Mouse (Mus musculus) right cerebral cortex, postnatal 36 days (tissue): Measurements from ENCODE around the gene Mgrn1.

Source experiments
- DNase-seq, 2 experiments: peaks; one replicate each; pipeline ENCODE4 v3.0.0; 2022; ENCODE audit warnings: low spot score in 2 of 2, mixed read lengths in 1 of 2

Gene Mgrn1

DNA sequence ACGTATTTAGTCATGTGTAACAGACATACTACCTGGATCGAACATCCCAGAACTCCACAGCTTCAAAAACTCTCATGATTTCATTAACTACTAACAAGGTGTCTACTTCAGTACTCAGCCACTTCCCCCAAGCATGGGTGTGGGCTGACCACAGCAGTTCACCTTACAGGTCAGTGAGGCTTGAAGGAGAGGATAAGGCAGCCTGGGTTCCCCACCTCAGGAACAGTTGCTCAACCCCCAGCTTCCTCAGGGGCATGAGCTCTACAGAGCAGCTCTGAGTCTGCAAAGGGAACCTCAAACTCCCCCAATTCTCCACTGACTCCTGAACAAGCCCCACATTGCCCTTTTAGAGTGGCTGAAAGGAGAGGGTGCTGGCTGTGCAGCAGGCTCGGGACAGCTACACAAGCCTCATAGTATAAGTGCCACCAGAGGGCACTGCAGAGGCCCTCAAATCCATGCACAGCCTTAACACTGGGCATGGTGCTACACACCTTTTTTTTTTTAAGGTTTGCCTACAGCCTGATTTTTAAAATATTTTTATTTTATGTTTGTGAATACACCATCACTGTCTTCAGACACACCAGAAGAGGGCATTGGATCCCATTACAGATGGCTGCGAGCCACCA is 93.8 kb downstream of the Mgrn1 start:
- no peak for DNase-seq

DNA sequence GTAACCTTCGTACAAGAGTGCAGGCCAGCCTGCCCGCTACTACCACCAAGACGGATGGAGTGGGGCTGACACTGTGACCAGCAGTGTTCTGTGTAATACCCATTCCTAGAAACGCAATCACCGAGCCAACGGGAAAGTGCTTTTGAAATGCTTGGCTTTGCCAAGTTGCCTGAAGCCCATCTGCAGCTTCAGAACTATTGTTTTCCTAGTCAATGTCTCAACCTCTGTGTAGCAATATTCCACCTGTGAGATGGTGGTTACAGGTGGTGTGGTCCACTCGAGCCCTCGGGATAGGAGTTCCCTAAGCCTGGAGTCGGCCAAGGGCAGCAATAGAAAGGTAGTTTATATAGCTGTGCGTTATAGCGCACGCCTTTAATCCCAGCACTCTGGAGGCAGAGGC is 98.7 kb downstream of the Mgrn1 start:
- no peak for DNase-seq
